Mouse (Mus musculus) cerebellum, adult 9-10 months (tissue): ENCODE data around the gene Olfr1164.

ENCODE experiments used
- DNase-seq: peaks from one replicate; pipeline ENCODE4 v3.0.0; 2022

Olfr1164 gene

GRCm38 (mm10) chr2:88093866-88094265 is at the start of gene Olfr1164:
Gene Olfr1164 (minus strand): TSS chr2:88093966.
- no peak for DNase-seq

GRCm38 (mm10) chr2:88128172-88128571 is 34.4 kb upstream of the Olfr1164 start, which contains the start of gene Olfr1166:
Gene Olfr1166 (minus strand): TSS chr2:88128272.
- DNase-seq, result no peak

- no peak for DNase-seq
Observed at GRCm38 (mm10) chr2:88071730-88072129, 22.0 kb downstream of the Olfr1164 start, which contains the start of gene Olfr1163. Gene Olfr1163 (minus strand): TSS chr2:88071830.

GRCm38 (mm10) chr2:88063587-88063986 is 30.2 kb downstream of the Olfr1164 start:
- no peak for DNase-seq

GRCm38 (mm10) chr2:88051029-88051428 is 42.7 kb downstream of the Olfr1164 start, which contains the start of gene Olfr1162:
Gene Olfr1162 (minus strand): TSS chr2:88051129.
- no peak for DNase-seq
